Mouse (Mus musculus) intestine, postnatal 0 days (tissue): ENCODE measurements around the gene Mink1. TPM values are rescaled to one million over a fixed set of nuclear protein-coding genes. Genes with fewer than 3 reads are reported as not detected.
A peak's percentile ranks its signal among the peaks of the same experiment; 100 is the strongest.

Source experiments
- ATAC-seq: fragments of 200-750 bp; cut with Nextera tagmentation; 2 replicates; pipeline ENCODE4 v1.8.0; 2017; ENCODE audit warnings: mild to moderate bottlenecking, moderate TSS enrichment, moderate library complexity
- H3K27ac ChIP-seq: fragments of 300-500 bp; sonication (generic); 2 replicates; pipeline ENCODE4 v1.5.1; 2014; ENCODE audit warnings: mild to moderate bottlenecking, low read depth, low read length, moderate library complexity
- H3K27me3 ChIP-seq: fragments of 300-500 bp; sonication (generic); replicated peaks from 2 replicates; pipeline ENCODE4 v1.6.1; 2014; ENCODE audit warnings: low read length, mixed read lengths; ENCODE audit not compliant: control insufficient read depth, insufficient read depth
- H3K36me3 ChIP-seq: fragments of 300-500 bp; sonication (generic); 2 replicates; pipeline ENCODE4 v1.6.1; 2014; ENCODE audit warnings: mild to moderate bottlenecking, moderate library complexity; ENCODE audit not compliant: control insufficient read depth, insufficient read depth
- H3K4me1 ChIP-seq: fragments of 300-500 bp; sonication (generic); replicated peaks from 2 replicates; pipeline ENCODE4 v1.6.1; 2014; ENCODE audit warnings: antibody characterized with exemption, low read length, mixed read lengths; ENCODE audit not compliant: control insufficient read depth, insufficient read depth
- H3K4me2 ChIP-seq: fragments of 300-500 bp; sonication (generic); replicated peaks from 2 replicates; pipeline ENCODE4 v1.6.1; 2014; ENCODE audit warnings: low read depth, mild to moderate bottlenecking, moderate library complexity
- H3K4me3 ChIP-seq: fragments of 300-500 bp; sonication (generic); 2 replicates; pipeline ENCODE4 v1.5.1; 2014; ENCODE audit warnings: low read depth, low read length
- H3K9ac ChIP-seq: fragments of 300-500 bp; sonication (generic); 2 replicates; pipeline ENCODE4 v1.6.1; 2014; ENCODE audit warnings: mild to moderate bottlenecking, low read depth, low read length
- H3K9me3 ChIP-seq: fragments of 300-500 bp; sonication (generic); 2 replicates; pipeline ENCODE4 v1.6.1; 2016; ENCODE audit warnings: mixed run types; ENCODE audit not compliant: control insufficient read depth
- CTCF ChIP-seq: sonication (generic); IDR thresholded peaks from 2 replicates; pipeline ENCODE4 v1.5.1; 2016; ENCODE audit warnings: low read depth, mild to moderate bottlenecking, control low read depth, antibody characterized with exemption, moderate library complexity
- WGBS: fragments of 180-500 bp; shearing (Covaris S2); extraction: QIAGEN DNeasy Blood & Tissue Kit; methylation state at CpG from one replicate; pipeline ENCODE4 v1.1.7; 2014; 5-methylcytosine and 5-hydroxymethylcytosine counted together
- polyA plus RNA-seq: library from polyadenylated mRNA; unstranded; fragments of >200 nt; fragmentation: Nextera tagmentation; extraction: Ambion mirVana; gene quantifications from 2 replicates; pipeline ENCODE4 v1.2.1, GENCODE M21; 2015

Mink1 gene
- polyA plus RNA-seq, 1 experiment from 2014 or later = 5.8 TPM

DNA sequence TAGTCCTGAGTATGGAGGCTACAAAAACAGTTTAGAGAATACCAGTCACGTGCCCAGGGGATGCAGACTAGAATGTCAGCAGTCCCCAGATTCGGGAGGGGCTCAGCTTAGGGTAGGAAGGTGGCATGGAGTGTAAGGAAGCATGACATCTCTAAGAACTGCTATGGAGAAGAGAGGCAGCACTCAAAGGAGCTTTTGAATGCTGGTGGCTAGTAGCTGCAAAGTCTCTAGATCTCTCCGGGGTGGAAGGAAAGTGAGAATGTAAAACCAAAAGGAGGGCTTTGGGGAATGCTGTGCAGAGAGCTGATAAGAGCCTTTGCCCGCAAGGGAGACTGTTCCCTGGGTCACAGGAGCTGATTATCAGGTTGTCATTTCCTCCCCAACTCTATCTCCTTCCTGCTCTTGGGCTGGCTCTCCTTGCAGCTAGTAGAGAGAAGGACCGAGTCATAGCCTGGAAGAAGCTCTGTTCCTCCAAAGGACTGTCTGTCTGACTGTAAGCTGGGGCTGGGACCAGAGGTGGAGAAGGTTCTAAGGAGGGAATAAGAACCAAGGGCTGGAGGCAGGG is 76.1 kb downstream of the Mink1 start, which contains the start of gene Gp1ba:
TSS of gene Gp1ba (plus strand) at position 409 of the 565 bp plus-strand sequence.
- 24% methylated on average over 5 of the region's 5 CpGs for WGBS
- H3K9me3 ChIP-seq = no peaks in the 10 kb centered on the region
- peaks cover 1% of the 10 kb centered on the region; the same call in 1 of the 2 replicates for H3K36me3 ChIP-seq
- H3K27ac ChIP-seq = no peak within 1 kb of the TSS
- TF ChIP-seq CTCF = no peak
- H3K27me3 ChIP-seq = no peaks in the 10 kb centered on the region
- no peak within 1 kb of the TSS for H3K4me3 ChIP-seq
- H3K4me2 ChIP-seq = no peak within 1 kb of the TSS
- no peak for ATAC-seq
- H3K9ac ChIP-seq = no peak within 1 kb of the TSS
- no peaks in the 10 kb centered on the region for H3K4me1 ChIP-seq

DNA sequence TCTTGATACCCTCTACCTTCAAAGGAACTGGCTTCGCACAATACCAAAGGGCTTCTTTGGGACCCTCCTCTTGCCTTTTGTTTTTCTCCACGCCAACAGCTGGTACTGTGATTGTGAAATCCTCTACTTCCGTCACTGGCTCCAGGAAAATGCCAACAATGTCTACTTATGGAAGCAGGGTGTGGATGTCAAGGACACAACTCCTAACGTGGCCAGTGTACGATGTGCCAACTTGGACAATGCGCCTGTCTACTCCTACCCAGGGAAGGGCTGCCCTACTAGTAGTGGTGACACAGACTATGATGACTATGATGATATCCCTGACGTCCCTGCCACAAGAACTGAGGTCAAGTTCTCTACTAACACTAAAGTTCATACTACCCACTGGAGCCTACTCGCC is 77.3 kb downstream of the Mink1 start:
- H3K9me3 ChIP-seq = no peaks in the 10 kb centered on the region
- WGBS = 76% methylated on average over 8 of the region's 8 CpGs
- no peak for ATAC-seq
- no peaks in the 10 kb centered on the region for H3K27me3 ChIP-seq
- H3K27ac ChIP-seq = no peak overlapping the region
- no peaks in the 10 kb centered on the region for H3K4me1 ChIP-seq
- H3K9ac ChIP-seq = no peak overlapping the region
- H3K36me3 ChIP-seq = peaks cover 13% of the 10 kb centered on the region
- no peak overlapping the region for H3K4me3 ChIP-seq
- no peak overlapping the region for H3K4me2 ChIP-seq
- TF ChIP-seq CTCF = no peak

DNA sequence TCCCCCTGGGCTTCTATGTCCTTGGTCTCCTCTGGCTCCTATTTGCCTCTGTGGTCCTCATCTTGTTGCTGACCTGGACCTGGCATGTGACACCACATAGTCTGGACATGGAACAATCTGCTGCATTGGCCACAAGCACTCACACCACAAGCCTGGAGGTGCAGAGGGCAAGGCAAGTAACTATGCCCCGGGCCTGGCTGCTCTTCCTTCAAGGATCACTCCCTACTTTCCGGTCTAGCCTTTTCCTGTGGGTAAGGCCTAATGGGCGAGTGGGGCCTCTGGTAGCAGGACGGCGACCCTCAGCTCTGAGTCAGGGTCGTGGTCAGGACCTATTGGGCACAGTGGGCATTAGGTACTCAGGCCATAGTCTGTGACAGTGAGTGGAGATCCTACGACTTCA is 78.6 kb downstream of the Mink1 start:
- TF ChIP-seq CTCF = no peak
- ATAC-seq = no peak
- WGBS = 83% methylated on average over 7 of the region's 7 CpGs
- no peak overlapping the region for H3K27ac ChIP-seq
- H3K36me3 ChIP-seq = peaks cover 15% of the 10 kb centered on the region
- no peak overlapping the region for H3K9ac ChIP-seq
- H3K4me2 ChIP-seq = no peak overlapping the region
- H3K4me1 ChIP-seq = peaks cover 3% of the 10 kb centered on the region; the same call in 1 of the 2 replicates
- no peaks in the 10 kb centered on the region for H3K9me3 ChIP-seq
- H3K4me3 ChIP-seq = no peak overlapping the region
- H3K27me3 ChIP-seq = no peaks in the 10 kb centered on the region

DNA sequence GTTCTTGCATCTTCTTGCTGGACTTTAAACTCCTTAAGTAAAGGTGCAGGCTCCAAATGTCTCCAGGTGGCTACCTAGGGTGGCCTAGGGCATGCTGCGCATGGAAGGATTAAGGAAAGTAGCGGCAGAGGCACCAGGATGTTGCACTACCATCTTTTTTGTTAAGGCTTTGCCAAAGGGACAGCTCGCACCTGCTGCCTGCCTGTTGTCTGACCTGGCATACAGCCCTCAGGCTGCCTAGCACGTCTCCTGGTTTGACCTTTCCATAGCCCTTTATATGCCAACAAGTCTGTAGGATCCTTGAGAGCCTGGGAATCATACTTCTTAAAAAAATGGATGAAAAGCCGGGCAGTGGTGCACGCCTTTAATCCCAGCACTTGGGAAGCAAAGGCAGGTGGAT is 80.4 kb downstream of the Mink1 start:
- 93% methylated on average over 6 of the region's 6 CpGs for WGBS
- Histone ChIP-seq H3K4me1 (peaks cover 3% of the 10 kb centered on the region; the same call in 1 of the 2 replicates), H3K36me3 (peaks cover 15% of the 10 kb centered on the region), H3K27ac (no peak overlapping the region), H3K9ac (no peak overlapping the region), H3K4me3 (no peak overlapping the region), H3K4me2 (no peak overlapping the region), H3K9me3 (no peaks in the 10 kb centered on the region), H3K27me3 (no peaks in the 10 kb centered on the region)
- no peak for TF ChIP-seq CTCF
- no peak for ATAC-seq

DNA sequence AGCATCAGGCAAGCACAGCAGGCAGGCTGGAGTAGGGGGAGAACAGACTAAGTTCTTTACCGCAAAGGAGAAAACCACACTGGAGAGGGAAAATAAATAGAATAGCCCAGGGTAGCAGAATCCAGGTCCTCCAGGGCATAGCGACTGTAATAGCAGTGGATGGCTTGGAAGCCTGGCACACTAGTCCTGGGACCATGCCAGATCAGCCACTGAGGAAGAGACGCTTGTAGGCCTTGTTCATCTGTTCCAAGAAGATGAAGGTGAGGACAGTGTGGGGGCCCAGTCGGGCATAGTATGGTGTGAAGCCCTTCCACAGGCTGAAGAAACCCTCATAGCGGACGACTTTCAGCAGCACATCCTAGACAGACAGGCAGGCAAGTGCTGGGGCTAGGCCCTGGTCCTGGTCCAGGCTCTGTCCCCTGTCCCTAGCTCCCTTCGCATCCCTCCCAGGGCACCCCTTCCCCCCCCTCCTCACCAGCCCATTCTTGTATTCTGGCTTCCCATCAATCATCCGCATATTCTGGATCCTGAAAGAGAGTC is 82.0 kb downstream of the Mink1 start:
- ATAC-seq = no peak
- Histone ChIP-seq H3K4me2 (no peak overlapping the region), H3K36me3 (peaks cover 15% of the 10 kb centered on the region), H3K9ac (0 out of 2 replicates have a peak overlapping the region, but pooled peaks have one; percentile 11), H3K4me1 (peaks cover 3% of the 10 kb centered on the region; the same call in 1 of the 2 replicates), H3K27me3 (no peaks in the 10 kb centered on the region), H3K4me3 (no peak overlapping the region), H3K27ac (no peak overlapping the region; the same call in 1 of the 2 replicates), H3K9me3 (no peaks in the 10 kb centered on the region)
- no peak for TF ChIP-seq CTCF
- 95% methylated on average over 8 of the region's 8 CpGs for WGBS

DNA sequence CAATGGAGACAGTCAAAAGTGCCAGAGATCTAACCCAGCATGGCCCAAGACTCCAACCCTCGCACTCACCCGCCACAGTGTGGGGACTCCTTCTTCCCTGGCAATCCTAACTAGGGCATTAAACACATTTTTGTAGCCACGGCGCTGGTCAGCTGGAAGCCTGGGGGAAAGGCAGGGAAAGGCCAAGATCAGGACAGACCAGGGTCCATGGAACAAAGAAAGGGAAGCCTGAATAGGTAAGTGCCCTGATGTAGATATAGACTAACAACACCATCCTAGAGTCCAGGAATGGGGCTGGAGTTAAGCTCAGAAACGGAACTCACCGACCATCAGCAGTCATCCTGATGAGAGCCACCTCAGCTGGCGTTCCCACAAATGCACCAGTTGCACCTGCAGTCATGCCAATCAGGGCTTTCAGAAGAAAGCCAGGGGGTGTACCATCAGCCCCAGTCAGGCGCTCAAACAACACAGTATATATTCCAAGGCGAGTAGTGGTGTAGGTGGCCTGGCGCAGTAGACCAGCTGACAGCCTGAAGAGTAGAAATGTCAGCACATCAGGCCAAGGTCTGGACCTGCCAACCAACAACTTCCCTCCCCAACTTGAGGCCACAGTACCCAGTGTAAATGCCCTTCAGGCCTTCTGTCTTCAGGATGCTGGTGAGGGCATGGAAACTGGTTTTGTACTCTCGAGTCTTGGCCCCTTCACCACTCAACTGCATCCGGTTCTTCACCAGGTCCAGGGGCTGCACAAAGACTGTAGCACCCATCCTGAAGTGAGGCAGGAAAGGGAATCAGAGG is 83.0 kb downstream of the Mink1 start:
- Histone ChIP-seq H3K9ac (peak overlapping the region; percentile 78), H3K27ac (peak overlapping the region; percentile 98; the same call in 1 of the 2 replicates), H3K4me3 (peak overlapping the region; percentile 77), H3K36me3 (peaks cover 23% of the 10 kb centered on the region), H3K4me1 (peaks cover 5% of the 10 kb centered on the region; the same call in 1 of the 2 replicates), H3K9me3 (no peaks in the 10 kb centered on the region), H3K4me2 (peak overlapping the region; percentile 91), H3K27me3 (no peaks in the 10 kb centered on the region)
- ATAC-seq = no peak
- WGBS = 85% methylated on average over 12 of the region's 12 CpGs
- TF ChIP-seq CTCF = no peak
